8 mouse cellular contexts compared by ENCODE assay signal in the genomic region with DNA sequence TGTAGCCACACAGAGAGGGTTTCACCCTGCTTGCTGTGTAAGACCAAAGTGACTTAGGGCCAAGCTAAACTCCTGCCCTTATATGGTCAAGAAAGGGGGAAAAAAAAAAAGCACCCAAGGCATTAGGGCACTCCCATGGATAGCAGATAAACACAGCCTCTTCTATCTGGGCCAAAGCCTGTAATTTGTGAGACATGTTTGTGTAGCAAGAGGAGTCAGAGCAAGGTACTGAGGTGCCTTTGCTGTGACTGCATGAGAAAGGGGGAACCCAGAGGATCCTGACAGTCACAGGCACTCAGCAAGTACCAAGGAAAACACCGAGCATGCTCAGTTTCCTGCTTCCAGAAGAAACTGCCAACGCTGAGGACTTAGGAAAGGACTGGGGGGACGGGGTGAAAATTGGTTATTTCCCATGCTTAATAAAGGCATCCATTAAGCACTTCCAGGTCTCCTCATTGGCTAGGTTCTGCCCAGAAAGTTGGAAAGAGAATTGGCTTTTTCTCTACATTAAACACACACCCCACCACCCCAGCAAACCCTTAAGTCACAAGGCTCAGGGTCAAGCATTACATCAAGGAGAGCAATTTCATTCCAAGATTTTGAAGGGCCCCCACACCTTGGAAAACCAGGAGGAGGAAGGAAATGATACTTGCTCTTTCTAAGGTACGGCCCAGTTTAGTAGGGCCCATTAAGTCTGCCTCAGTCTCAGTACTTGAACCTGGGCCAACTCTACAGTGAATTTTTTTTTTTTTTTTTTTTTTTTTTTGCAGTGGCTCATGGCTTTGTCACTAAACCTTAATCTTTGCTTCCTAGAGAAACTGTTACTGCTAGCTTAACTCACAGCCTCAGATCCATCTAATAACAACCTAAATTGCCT. TPM values are rescaled to one million over a fixed set of nuclear protein-coding genes. Genes with fewer than 3 reads are reported as not detected.
A peak's percentile ranks its signal among the peaks of the same experiment; 100 is the strongest.
DNase-seq lines count a peak whose midpoint lies in the region; ATAC-seq lines count a peak whose summit lies in the region.

No protein-coding gene starts in this region.

- DNase-seq in lung, adult 18-20 months, result peak; percentile 40 to 52
- DNase-seq in lung, postnatal 4 days, result no peak
- DNase-seq in gastrocnemius, postnatal 10 days, result no peak
- DNase-seq in cerebellum, adult 11 months, result no peak
- DNase-seq in gastrocnemius, postnatal 36 days, result no peak

- H3K27ac ChIP-seq in forebrain, embryonic 15.5 days (replicated peaks), result no peak overlapping the region
- peak overlapping the region; percentile 50; the same call in 1 of the 2 replicates for H3K27ac ChIP-seq in limb, embryonic 15.5 days
- H3K27ac ChIP-seq in neural tube, embryonic 14.5 days (ENCODE audit: low read depth, low read length), result no peak overlapping the region

- H3K4me3 ChIP-seq in forebrain, embryonic 15.5 days, result peak overlapping the region; percentile 61; the same call in 1 of the 2 replicates
- H3K4me3 ChIP-seq in limb, embryonic 15.5 days, result peak overlapping the region; percentile 63
- H3K4me3 ChIP-seq in neural tube, embryonic 14.5 days (ENCODE audit: low read depth, low read length), result 0 out of 2 replicates have a peak overlapping the region, but pooled peaks have one; percentile 84

- intact Hi-C loops in gastrocnemius, postnatal 36 days (cut with DNase I), result no loop called here

- H3K9me3 ChIP-seq in forebrain, embryonic 15.5 days, result no peaks in the 10 kb centered on the region
- H3K9me3 ChIP-seq in limb, embryonic 15.5 days, result no peaks in the 10 kb centered on the region
- no peaks in the 10 kb centered on the region for H3K9me3 ChIP-seq in neural tube, embryonic 14.5 days (ENCODE audit: control insufficient read depth, low read length)

- WGBS in forebrain, embryonic 15.5 days, result 48% methylated on average over 4 of the region's 4 CpGs
- WGBS in limb, embryonic 15.5 days, result 24% methylated on average over 4 of the region's 4 CpGs
- WGBS in neural tube, embryonic 14.5 days, result 52% methylated on average over 4 of the region's 4 CpGs

- H3K4me2 ChIP-seq in forebrain, embryonic 15.5 days (replicated peaks), result peak overlapping the region; percentile 58
- H3K4me2 ChIP-seq in limb, embryonic 15.5 days, result peak overlapping the region; percentile 82
- H3K4me2 ChIP-seq in neural tube, embryonic 14.5 days (ENCODE audit: low read depth, low read length), result peak overlapping the region; percentile 74; the same call in 1 of the 2 replicates

- H3K27me3 ChIP-seq in forebrain, embryonic 15.5 days, result no peaks in the 10 kb centered on the region; the same call in 1 of the 2 replicates
- no peaks in the 10 kb centered on the region for H3K27me3 ChIP-seq in limb, embryonic 15.5 days
- H3K27me3 ChIP-seq in neural tube, embryonic 14.5 days (ENCODE audit: control insufficient read depth, insufficient read depth, low read length), result no peaks in the 10 kb centered on the region; the same call in 1 of the 2 replicates

- peaks cover 47% of the 10 kb centered on the region for H3K4me1 ChIP-seq in forebrain, embryonic 15.5 days
- H3K4me1 ChIP-seq in limb, embryonic 15.5 days, result peaks cover 75% of the 10 kb centered on the region
- H3K4me1 ChIP-seq in neural tube, embryonic 14.5 days (ENCODE audit: control insufficient read depth, insufficient read depth, low read length), result peaks cover 23% of the 10 kb centered on the region

- H3K36me3 ChIP-seq in forebrain, embryonic 15.5 days, result no peaks in the 10 kb centered on the region
- peaks cover 12% of the 10 kb centered on the region for H3K36me3 ChIP-seq in limb, embryonic 15.5 days
- peaks cover 1% of the 10 kb centered on the region for H3K36me3 ChIP-seq in neural tube, embryonic 14.5 days (ENCODE audit: control insufficient read depth, insufficient read depth, low read length)

- ATAC-seq in forebrain, embryonic 15.5 days (replicated peaks), result no peak
- no peak for ATAC-seq in limb, embryonic 15.5 days (ENCODE audit: insufficient number of reproducible peaks, low FRiP score, low TSS enrichment, low read depth)
- ATAC-seq in neural tube, embryonic 14.5 days (ENCODE audit: low read depth), result no peak

- no peak overlapping the region for H3K9ac ChIP-seq in forebrain, embryonic 15.5 days (replicated peaks)
- no peak overlapping the region for H3K9ac ChIP-seq in limb, embryonic 15.5 days
- no peak overlapping the region for H3K9ac ChIP-seq in neural tube, embryonic 14.5 days (replicated peaks; ENCODE audit: low read depth, low read length)

RNA-seq across cellular contexts. Expression of a gene that starts 8.0 kb away (rescaled TPM):
- polyA plus RNA-seq in forebrain, embryonic 15.5 days (2015; fragmentation: Nextera tagmentation; extraction: Ambion mirVana), result 118 and 121 TPM in 2 replicates
- polyA plus RNA-seq in limb, embryonic 15.5 days (2015; fragmentation: Nextera tagmentation; extraction: Ambion mirVana), result 710 and 1,010 TPM in 2 replicates
- 139 and 205 TPM in 2 replicates for polyA plus RNA-seq in neural tube, embryonic 14.5 days (2014; fragmentation: Nextera tagmentation; extraction: Ambion mirVana)
- total RNA-seq in gastrocnemius, postnatal 10 days (2021), result over 10,000 TPM; 16,629 to 18,397 TPM
- total RNA-seq in gastrocnemius, postnatal 36 days (2021), result over 10,000 TPM; 26,294 to 27,735 TPM

Comparison
In these comparisons a context has a peak if more than half of its experiments do, and no peak if none do; other contexts are left out.
1. DNase-seq: peak in lung, adult 18-20 months (2 of 2); none in lung, postnatal 4 days (0 of 2), gastrocnemius, postnatal 10 days (single experiment), cerebellum, adult 11 months (single experiment) and gastrocnemius, postnatal 36 days (0 of 2).
2. Peak in every context shown above with its lines, with median percentiles within 50 percentile points of each other: H3K4me2 ChIP-seq and H3K4me3 ChIP-seq.